Mouse (Mus musculus) layer of hippocampus, postnatal 36 days (tissue): ENCODE data around the gene Kcnma1. TPM values are rescaled to one million over a fixed set of nuclear protein-coding genes. Genes with fewer than 3 reads are reported as not detected.

ENCODE experiments used
- DNase-seq, 2 experiments: peaks; one replicate each; pipeline ENCODE4 v3.0.0; 2022
- total RNA-seq, 2 experiments: library from RNA; stranded (reverse); gene quantifications; 2 replicates each; pipeline ENCODE4 v1.2.3; 2021

Gene Kcnma1
- total RNA-seq, 2 experiments from 2014 or later = 138 to 151 TPM

- no peak for DNase-seq
These were observed 770.4 kb downstream of the Kcnma1 start for GRCm38 (mm10) chr14:23243857-23244256.

Other genes with a start within 250 kb of the Kcnma1 start
- gene Dlg5, start 231.4 kb upstream of the Kcnma1 start, total RNA-seq = 10 to 100 TPM; 57.8 to 61.7 TPM